Mouse (Mus musculus): ENCODE results near the gene Chrnb4.

The Chrnb4 gene

GRCm38 (mm10) chr9:55048211-55048880, at the start of gene Chrnb4:
TSS of gene Chrnb4 (minus strand) at chr9:55048779.
- no peak for DNase-seq

- no peak for DNase-seq
Observed at GRCm38 (mm10) chr9:55096870-55097269, 48.3 kb upstream of the Chrnb4 start.

GRCm38 (mm10) chr9:55096033-55096432, 47.5 kb upstream of the Chrnb4 start:
- DNase-seq: no peak

GRCm38 (mm10) chr9:55090141-55090540, 41.6 kb upstream of the Chrnb4 start:
- DNase-seq: no peak

- DNase-seq: no peak
Observed at GRCm38 (mm10) chr9:55089226-55089625, 40.6 kb upstream of the Chrnb4 start.

- DNase-seq: no peak
Observed at GRCm38 (mm10) chr9:55083154-55083913, 34.8 kb upstream of the Chrnb4 start.

GRCm38 (mm10) chr9:55067965-55068265, 19.3 kb upstream of the Chrnb4 start:
- DNase-seq: no peak

- DNase-seq: no peak
Observed at GRCm38 (mm10) chr9:55067260-55067964, 18.8 kb upstream of the Chrnb4 start.

- no peak for DNase-seq
Observed at GRCm38 (mm10) chr9:55065241-55065640, 16.7 kb upstream of the Chrnb4 start.

- DNase-seq: no peak
Observed at GRCm38 (mm10) chr9:55058067-55058466, 9.5 kb upstream of the Chrnb4 start.

- peak; percentile 20 for DNase-seq
Observed at GRCm38 (mm10) chr9:55055386-55055930, 6.9 kb upstream of the Chrnb4 start.

- no peak for DNase-seq
Observed at GRCm38 (mm10) chr9:55046764-55047163, 1.8 kb downstream of the Chrnb4 start.

GRCm38 (mm10) chr9:55045001-55045400, 3.6 kb downstream of the Chrnb4 start:
- DNase-seq: no peak

GRCm38 (mm10) chr9:55043688-55044087, 4.9 kb downstream of the Chrnb4 start:
- no peak for DNase-seq

GRCm38 (mm10) chr9:55041389-55041788, 7.2 kb downstream of the Chrnb4 start:
- DNase-seq: no peak

- DNase-seq: no peak
Observed at GRCm38 (mm10) chr9:55039983-55040382, 8.6 kb downstream of the Chrnb4 start.

GRCm38 (mm10) chr9:55038948-55039347, 9.6 kb downstream of the Chrnb4 start:
- no peak for DNase-seq

GRCm38 (mm10) chr9:55031435-55032167, 17.0 kb downstream of the Chrnb4 start:
- DNase-seq: no peak

- peak; percentile 17 for DNase-seq
Observed at GRCm38 (mm10) chr9:55026275-55026663, 22.3 kb downstream of the Chrnb4 start, which contains the start of gene Chrna3. TSS of gene Chrna3 (minus strand) at chr9:55026562.

GRCm38 (mm10) chr9:55025534-55026274, 22.9 kb downstream of the Chrnb4 start:
- DNase-seq: no peak

- DNase-seq: peak; percentile 76
Observed at GRCm38 (mm10) chr9:55023902-55024583, 24.5 kb downstream of the Chrnb4 start.

All from liver (tissue).